Mouse (Mus musculus) Muller cell, postnatal 12 days (primary cell): ENCODE measurements at regions not wholly inside any gene's neighbourhood (a gene's known extent, or its start where the extent isn't known, plus 50 kb on each side); places are given as distances from the start of the nearest gene placed in this dataset.

Experiments used
- DNase-seq: peaks from one replicate; pipeline ENCODE4 v3.0.0-alpha.2; 2015; ENCODE audit errors: inconsistent ontology term

DNA sequence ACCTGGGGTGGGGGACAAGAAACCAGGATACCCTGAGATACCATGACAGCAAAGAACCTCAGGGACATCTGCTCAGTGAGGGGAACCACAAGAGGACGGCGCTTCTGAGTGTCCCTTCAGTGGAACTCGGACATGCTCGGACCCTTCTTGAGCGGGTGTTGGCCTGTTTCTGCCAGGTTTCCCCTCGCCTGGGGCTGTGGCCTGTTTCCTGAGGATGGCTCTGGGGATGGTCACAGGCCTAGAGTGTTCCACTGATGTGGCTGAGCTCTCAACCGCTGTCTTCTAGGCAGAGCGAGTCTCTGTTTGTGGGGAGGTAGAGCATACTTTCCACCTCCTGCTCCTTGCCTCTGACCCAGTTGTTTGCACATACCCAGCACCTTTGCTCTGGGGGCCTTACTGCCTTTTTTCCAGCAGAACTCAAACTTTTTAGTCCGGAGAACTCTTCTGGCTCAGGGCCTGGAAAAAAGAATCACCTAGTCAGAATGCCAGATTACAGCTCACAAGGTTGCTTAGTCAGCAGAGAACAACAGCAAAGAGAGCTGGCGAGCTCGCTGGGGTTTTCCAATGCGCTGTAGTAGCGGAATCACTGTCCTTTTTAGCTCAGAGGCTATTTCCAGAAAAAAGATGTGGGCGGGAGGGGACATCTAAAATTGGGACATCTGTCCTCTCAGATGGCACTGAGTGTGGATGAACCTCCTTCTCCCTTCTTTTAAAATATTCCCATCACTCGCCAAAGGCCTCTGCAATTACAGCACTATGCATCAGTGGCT lies 65.3 kb downstream of the Med10 start:
- DNase-seq, result no peak

DNA sequence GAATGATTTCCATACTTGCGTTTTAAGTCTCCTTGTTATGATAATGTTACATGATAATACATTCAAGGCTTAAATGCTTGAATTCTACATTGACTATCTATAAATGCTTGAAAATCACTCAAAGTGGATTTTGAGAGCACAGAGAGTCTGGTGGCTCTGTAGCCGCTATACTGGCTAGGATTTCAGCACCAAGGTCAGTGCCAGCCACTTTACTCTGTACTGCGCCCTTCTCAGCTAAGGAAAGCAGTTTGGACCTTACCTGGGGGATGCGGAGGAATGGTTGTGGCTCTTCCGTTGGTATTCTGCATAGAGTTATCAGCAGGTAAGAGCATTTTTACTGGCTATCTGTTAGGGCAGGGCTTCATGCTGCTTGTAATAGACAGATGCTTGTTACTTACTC lies 94.3 kb downstream of the Med10 start:
- peak; percentile 8 for DNase-seq

DNA sequence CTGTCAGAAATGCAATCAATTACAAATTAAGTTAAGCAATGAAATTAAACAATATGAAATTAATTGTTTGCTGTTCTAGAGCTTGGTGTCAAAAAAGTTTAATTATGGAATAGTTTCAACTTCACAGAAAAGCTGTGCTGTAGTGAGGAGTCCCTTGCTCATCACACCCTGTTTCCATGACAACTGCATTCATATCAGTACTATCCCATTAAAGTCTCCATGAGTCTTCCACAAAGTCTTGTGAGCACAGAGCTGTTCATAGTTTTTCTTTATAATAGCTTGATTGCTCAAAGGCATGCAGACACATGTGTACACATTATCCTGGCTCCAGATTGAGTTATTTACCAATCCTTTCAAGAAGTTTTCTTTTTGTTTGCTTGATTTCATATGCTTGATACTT lies 98.9 kb downstream of the Med10 start:
- DNase-seq, result no peak

DNA sequence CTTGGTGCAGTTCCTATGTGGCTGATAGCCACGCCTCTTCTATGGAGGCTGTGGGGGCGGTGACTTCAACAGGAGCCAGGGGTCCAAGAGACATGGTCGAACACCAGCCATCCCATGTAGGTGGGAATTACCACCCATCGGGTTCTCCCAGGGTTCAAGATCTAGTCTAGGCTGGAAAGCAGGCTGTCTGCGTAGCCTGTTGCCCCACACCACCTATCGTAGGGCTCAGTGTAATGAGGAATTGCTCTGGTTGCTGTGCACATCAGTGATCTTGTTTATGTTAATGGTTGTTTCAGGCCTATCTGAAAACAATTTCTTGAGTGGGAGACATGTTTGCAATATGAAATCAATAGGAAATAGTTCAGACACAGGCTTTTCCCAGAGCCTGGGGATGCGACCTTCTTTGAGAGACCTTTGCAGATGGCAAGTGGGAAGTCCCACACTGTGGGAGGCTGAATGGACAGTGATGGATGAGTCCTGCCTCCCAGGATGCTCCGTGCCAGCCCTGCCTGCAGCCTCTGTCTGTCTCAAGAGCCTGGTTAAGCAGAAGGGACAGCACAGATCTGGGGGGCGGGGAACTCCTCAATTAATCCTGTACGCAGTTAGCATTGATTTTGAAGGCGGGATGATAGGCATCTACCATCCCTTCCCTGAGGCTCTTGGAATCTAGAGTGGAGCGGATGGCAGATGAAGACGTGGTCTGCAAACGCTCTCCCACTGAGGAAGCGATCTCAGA lies 104.8 kb downstream of the Med10 start:
- no peak for DNase-seq

DNA sequence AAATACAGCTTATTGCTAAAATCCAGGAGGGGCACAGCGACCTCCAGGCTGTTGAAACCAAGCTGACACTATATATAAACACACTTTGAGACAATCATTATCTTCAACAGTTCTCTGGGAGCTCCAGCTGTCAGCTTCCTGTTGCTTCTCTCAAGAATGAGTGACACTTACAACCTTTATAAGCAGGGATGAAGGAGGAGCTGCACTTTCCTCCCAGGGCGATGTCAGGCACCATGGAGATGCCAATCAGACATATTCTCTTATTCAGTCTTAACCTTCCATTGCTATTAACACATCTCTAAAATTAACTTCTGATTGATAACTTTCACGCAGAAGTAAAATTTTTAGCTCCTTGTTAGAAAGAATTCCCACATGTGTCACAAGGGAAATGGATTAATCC lies 113.6 kb downstream of the Med10 start:
- DNase-seq, result no peak

DNA sequence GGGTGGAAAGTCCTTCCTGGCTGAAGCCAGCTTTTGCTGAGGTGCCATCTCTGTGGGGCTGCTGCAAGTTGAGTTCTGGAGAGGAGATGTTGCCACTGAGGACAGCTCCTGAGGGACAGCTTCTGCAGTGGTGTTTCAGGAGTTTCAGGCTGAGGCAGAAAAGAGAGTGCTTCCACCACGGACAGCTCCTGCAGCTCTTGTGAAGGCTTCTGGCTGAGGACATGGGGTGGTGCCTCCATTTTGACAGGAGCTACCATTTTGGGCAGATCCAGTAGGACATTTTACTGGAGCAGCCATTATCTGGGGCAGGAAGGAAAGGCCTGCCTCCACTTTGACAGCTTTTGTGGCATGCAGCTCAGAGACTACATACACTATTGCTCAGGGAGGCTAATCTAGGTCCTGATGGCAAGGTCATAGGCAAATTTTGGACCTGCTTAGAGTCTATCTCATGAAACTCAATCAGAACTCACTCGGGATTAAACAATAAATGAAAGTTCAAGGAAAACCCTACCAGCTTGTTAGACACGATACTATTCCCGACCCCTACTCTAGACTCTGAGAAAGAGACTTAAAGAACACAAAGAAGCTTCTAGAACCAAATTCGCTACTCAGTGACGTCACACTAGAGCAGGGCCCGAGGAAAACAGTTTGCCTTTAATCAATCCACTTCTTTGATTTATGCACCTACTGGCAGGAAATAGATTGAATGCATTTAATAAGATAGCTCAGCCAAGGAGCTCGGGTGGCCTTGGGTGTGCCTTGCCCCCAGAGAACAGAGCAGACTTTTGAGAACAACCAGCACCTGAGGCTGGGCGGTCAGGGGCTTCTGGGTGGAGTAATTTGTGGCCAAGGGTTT lies 130.7 kb downstream of the Med10 start:
- peak; percentile 13 for DNase-seq

DNA sequence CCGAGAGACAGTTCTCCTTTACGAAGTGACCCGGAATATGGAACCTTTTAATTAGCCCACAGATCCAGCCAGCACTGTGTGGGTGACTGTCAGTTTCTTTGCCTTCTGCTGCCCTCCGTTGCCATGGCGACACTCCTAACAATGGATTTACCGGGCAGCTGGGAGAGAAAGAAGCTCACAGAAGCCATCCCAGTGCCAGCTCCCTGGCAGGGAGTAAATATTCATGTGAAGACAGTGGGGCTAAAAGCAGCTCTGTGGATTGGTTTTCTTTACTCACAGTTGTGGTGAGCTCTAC lies 131.3 kb downstream of the Med10 start:
- DNase-seq, result peak; percentile 72

DNA sequence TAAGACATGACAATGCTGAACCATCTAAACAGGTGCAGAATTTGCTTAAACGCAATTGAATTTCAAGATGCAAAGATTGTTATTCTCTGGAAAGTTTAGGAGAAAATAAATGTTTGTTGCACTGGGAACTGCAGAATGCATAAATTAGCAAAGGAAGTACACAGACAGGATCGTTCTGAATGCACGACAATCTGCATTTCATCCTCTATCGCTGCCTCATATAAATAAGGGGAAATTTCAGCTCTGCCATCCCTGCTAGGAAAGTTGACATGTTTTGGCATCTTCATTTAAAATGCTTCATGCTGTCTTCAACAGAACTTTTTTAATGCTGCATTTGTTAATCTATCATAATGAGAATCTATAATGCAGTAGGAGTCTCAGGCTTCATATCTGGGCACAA lies 137.6 kb downstream of the Med10 start:
- no peak for DNase-seq

DNA sequence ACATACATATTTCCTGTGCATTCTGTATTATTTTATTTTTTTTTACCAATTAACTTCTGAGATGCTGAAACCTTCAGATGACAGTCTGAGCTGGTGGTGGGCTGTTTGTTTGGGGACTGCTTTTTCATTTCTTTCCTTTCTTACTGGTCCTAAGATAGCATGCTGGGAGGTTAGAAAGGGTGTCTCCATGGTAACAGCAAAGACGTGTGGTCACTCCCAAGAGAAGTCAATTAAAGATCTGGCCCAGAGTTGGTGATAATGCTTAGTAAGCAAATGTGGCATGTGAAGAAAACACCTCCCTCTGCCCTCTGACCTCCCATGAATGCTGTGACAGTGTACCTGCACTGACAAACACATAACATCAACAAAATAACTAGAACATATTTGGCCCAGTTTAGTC lies 142.5 kb downstream of the Med10 start:
- DNase-seq, result no peak

DNA sequence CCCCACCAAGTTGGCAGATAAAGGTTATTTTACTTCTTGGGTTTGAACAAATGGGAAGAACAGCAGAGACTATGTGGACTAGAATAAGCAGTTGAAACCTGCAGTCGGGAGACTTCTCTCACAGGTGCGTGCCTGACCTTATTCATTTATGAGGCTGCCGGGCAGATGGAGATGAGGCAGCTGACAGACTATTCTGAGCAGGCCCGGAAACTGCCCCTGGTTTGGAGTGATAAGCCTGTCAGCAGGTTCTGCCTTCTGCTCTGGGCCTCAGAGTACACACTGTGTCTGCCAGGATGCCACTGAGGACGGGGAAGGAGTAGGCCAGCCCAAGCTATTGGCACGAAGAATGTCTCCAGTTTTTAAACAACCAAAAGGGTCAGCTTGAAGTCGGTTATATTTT lies 144.4 kb downstream of the Med10 start:
- no peak for DNase-seq

DNA sequence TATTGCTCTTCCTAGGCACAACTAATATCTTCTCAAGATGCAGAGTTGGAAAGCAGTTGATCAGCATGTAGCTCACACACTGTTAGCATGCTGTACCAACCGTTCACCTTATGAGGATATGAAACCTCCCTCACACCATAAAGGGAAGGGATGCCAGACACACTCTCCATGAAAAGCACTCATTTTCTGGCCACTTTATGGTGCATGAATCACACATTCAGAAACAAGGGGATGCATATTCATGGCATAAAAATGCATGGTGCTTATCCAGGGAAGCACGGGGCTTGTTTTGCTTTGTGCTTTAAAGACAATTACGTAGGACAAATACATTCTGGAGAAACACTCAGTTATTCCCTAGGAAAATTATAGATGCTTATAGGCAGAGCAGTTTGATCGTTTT lies 149.9 kb downstream of the Med10 start:
- DNase-seq, result no peak

DNA sequence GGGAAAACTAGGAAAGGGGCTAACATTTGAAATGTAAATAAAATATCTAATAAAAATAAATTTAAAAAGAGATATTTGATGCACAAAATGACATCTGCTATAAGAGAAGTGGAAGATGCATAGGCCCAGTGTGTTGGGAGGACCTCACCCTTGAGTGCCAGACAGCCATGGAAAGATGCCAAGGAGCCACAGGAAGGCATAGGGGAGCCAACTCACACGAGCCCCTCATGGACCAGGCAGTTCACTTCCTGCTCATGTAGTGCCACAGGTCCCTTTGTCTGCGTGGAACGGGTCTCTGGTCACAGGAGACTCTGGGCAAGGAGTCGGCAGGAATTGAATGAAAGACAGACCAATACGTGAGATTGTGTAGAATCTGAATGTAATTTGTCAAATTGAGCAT lies 152.0 kb downstream of the Med10 start:
- DNase-seq, result no peak

DNA sequence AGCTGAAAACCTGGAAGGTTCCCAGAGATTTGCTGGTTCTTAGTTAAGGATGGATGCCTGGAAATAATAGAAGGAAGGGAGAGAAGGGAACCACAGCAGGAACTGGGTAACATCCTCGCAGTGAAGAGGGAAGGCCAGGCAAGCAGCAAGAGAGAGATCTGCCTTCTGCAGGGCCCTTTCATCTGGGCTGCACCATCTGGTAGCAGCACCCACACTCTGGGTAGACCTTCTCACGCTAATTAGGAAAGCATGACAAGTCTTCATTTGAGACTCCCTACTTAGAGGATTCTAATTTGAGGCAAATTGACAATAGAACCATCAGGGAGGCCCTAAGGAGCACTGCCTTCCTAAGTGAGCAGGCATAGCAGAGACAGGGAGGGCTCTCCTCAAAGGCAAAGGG lies 153.3 kb downstream of the Med10 start:
- no peak for DNase-seq

DNA sequence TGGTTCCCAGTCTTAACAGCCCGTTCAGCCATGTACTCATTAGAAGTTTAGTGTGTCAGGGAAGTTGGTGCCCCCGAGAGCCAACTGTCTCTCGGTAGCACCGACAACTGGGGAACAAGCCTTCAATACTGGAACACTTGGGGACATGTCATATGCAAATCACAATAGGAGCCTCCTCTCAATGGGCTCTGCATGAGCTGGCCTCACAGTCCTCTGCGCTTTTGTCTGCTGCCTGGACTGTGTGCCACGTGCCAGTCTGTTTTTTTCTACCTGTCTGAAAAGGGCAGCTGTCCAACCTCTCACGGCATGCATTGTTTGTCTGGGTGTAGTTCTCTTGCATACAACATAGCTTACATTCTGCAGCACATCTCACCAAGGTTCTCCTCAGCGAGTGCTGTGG lies 161.7 kb downstream of the Med10 start:
- no peak for DNase-seq

DNA sequence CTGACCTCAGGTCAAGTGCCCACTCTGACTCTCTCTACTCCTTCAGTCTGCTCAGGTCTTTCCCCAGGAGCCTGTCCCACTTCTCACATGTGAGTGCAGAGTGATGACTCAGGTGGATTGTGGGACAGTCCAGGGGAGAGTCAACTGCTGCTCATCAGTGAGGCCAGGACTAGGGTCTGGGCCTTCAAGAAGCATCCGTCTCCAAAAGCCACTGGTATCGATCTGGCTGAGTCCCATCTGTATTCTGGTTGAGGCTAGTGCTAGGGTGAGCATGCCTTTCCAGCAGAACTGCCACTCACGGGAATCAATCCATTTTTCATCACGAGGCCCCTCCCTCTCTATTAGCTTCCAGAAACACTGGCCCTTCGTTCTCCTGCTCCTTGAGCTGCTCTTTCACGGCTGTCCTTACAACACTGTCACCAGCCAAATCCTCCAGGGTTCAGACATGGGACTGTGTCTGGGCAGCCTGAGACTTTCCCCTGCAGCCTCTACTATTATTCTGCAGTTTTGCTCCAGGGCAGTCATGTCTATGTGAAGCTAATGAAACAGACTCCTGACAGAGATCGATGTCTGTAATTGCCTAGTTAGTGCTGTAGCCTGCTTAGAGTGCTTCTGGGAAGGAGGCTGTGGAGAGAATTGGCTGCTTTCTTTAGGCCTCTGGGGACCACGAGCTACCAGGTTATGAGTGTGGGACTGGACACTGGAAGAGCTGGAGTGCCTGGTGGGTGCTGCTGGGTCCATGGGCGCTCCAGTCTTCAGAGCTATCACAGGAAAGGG lies 169.3 kb downstream of the Med10 start:
- DNase-seq, result no peak

DNA sequence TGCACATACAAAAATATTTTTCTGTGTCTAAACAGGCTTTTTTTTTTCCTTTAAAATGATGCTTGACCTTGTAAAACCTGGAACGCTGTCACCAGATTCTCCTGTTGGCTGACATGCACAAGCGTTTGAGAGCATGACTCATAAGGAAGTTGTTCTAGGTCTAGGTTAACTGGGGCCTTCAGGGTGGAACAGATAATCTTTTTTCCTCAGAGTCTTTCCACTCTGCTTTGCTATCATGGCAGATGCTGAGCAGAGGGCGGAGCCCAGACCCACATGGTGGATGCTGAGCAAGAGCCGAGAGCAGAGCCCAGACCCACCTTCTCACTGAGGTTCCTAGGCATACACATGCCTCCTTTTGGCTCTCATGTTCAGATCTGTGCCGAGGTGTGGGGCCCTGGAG lies 172.6 kb downstream of the Med10 start:
- no peak for DNase-seq

DNA sequence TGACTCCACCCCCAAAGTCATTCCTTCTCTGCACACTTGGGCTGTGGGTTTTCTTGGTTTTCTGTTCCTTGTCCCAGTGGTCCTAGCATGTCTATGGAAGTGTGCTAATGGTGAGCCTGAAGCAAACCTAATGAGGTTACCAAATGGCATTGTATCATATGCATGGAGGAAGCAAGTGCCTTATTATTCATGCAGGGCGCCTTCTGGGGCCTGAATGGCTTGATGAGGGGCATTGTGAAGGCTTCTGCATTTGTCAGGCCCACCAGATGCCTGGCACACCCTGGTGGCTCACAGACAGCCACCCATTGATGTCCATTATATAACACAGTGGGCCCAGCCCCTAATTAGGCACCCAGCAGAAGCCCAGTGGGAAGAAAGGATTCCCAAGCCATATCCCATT lies 182.0 kb downstream of the Med10 start:
- DNase-seq, result no peak

DNA sequence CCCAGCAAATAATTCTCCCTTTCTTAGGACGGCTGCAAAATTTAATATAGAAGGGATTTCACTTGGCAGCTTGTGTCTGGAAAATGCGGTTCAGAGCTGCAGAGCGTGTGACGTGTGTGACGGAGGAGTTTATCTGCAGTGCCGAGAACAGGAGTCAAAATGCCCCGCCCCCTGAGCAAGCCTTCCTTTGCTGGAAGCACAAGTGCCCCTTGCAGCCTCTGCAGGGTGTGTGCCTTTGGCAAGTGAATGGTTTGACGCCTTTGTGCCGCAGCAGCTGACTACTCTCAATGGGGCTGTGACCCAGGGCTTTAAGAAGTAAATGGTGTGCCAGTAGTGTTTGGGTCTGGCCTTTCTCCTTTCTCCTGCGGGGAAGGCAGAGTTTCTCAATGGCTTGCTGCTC lies 185.0 kb downstream of the Med10 start:
- no peak for DNase-seq

DNA sequence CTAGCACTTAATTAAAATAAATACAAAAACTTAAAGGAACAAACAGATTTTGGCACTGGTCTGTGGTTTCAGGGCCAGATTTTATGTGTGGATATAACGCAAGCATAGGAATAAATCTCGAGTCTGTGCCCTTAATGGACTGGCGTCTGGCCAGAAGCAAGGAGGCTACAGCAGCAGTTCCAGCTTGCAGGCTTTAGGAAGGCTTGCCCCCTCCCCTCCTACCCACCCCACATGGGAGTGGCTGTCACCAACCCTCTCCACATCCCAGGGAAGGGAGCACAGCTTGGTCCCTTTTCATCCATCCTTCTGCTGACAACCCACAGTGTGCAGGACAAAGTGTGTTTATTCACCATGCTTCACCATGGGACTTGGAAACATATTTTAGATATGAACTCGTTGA lies 186.1 kb downstream of the Med10 start:
- no peak for DNase-seq

DNA sequence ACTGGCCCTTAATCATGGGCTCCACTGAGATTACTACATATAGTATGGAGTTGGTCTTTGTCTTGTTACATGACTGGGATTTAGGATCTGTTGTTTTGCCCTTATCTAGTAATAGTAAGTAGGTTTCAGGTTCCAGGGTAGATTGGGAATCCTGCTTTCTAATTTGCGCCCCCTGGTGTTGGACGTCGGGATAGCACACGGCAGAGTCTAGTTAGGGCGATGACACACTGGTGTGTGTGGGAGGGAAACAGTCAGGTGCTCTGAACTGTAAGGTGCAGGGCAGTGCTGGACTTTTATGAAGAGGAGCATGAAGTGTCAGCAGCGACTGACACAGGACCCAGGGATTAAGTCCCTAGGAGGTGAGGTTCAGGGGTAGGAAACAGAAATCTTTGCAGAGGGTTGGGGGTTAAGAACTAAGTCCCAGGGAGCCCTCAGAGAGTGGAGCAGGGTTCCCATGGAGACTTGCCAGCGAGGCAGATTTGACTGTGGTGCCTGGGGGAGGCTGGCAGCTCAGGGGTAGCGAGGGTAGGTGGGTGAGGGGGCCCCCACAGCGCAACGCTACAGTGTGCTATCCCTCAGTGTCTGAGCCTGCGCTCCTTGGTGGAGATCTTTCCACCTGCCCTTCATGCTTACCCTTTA lies 189.2 kb downstream of the Med10 start:
- peak; percentile 39 for DNase-seq

DNA sequence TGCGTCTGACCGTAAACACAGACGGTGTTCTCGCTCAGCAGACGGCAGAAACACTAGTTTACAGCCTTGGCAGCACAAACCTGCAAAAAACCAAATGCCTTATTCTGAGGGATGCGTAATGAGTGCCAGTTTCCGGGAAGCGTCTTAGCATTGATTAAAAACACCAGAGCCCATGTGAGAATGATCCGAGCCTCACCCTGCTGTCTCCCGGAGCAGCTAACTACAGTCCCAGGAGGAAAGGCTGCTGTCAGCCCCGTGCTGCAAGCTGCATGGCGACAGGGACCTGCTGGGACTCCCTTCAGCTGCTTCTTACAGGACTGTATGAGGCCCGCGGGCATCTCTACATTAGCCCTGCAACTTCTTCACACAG lies 189.7 kb downstream of the Med10 start:
- DNase-seq, result no peak

DNA sequence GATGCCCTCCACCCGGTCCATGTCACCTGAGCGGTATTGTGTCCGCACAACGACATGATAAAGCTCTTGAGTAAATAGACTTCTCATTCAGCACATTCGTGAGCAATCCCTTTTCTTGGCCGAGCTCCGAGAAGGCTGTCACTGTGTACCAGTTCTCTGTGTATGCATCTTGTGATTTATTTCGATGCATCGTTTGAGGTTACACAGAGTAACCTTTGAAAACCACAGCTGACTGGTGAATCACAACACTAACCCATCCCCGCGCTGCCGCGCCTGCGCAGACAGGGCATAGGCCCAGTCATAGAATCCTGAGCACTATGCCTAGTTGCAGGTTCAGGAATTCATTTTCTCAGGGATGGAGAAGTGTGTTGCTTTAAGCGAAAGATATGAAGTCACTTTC lies 201.4 kb downstream of the Med10 start:
- DNase-seq, result no peak
